Mouse (Mus musculus): ENCODE data around the gene Mettl27.

DNA sequence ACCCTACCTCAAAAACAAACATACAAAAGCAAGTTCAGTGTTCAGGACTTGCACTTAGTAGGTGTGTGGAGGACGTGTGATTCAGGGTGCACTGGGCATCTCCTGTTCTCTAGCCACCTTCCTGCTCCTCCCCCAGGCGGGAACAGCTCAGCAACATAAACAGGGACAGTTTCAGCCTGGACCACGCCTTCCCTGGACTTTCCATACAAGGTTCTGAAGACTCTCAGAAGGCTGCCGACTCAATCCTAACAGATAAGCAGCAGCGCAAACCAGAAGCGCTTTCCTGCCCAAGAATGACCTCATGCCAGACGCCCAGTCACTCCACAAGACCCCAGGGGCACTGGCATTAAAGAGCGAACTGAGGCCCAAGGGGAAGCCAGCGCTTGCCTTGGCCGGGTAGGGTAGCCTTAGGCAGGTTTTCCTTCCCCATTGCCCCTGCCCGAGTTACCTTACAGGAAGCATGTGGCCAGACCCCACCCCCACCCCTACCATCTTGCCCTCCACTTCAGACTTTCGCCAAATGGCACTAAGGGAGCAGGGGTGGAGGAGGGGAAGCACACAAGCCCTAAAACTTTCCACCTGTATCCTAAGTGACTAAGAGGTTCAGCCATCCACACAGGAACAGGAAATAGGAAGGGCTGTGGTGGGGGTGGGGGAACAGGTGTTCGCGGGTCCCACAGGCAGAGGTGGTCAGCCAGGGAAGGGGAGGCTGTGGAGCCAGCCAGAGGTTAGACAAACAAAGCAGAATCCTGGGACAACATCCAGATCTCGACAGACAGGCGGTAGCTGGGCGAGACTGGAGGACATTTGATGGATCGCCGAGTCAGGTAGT, 19.1 kb downstream of the Mettl27 start:
- TF ChIP-seq CTCF (IDR thresholded peaks at IDR 0.05; ENCODE audit: extremely low read depth, insufficient read depth, low read length) = no peak
- TF ChIP-seq POLR2A (IDR thresholded peaks at IDR 0.05; ENCODE audit: extremely low read depth, insufficient read depth, low read length) = no peak

Measured in cortical plate, adult 2 months (tissue).